Mouse (Mus musculus) heart, adult 2 months (tissue): Measurements from ENCODE around the gene Trpm1.

Experiments used
- CTCF ChIP-seq: fragments of 200-600 bp; IDR thresholded peaks from 2 replicates; pipeline ENCODE4 v1.8.1; 2022; ENCODE audit warnings: antibody characterized with exemption, mild to moderate bottlenecking, moderate library complexity
- POLR2A ChIP-seq: fragments of 200-500 bp; IDR thresholded peaks from 2 replicates; pipeline ENCODE4 v1.6.1; 2011; ENCODE audit warnings: mild to moderate bottlenecking, low read depth, low read length, control low read depth; ENCODE audit not compliant: insufficient read depth

DNA sequence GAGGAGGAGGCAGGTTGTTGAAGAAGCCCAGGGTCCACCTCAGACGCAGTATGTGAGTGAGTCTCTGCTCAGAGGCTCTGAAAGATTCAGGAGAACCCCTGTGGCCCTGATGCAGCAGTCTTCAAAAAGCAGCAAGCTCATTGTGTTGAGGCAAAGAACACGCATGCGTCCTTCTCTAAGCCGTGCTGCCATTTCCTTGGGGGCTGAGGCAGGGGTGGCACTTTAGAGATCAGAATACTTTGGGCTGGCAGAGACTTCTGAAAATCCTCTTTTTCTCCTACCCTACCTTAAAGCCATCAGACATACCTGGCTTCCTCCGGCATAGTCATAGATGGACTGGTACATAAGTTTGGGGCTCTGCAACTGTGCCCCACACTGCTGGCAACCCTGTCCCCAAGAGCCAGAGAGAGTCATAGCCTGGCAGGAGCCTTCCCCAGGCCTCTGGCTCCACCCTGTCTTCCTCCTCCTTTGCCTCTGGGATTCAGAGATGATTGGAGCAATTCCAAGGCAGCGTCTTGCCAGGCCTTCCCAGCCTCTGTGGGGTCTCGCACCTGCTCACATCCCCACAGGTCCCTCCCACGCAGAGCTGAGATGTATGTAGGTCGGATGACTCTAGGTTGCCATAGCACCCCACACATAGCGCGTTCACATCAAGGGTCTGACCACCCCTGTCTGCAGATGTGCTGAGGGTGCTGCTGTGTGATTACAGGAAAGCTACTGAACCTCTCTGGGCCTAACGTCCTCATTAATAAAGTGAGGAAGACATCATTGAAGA, 4.8 kb downstream of the Trpm1 start:
- TF ChIP-seq CTCF (no peak), POLR2A (no peak)
